Mouse (Mus musculus) activated CD4-positive, CD25-positive, alpha-beta regulatory T cell, adult 4 months (primary cell): ENCODE data around the gene Arhgef7. TPM values are rescaled to one million over a fixed set of nuclear protein-coding genes. Genes with fewer than 3 reads are reported as not detected.
"Not testable (repeated sequence)": the region's sequence is repeated elsewhere in the genome, so short reads cannot be mapped to it uniquely, and the experiment has no call there.

Experiments
- ATAC-seq: one replicate; pipeline ENCODE4 v1.8.0; 2017
- polyA plus RNA-seq, 2 experiments: library from polyadenylated mRNA; unstranded; fragments of 100-300 nt; shearing (Covaris generic); gene quantifications; one replicate each; pipeline ENCODE4 v1.2.1; 2017

Arhgef7 gene
- polyA plus RNA-seq, 2 experiments from 2014 or later = 23.7 to 26.7 TPM

- no peak for ATAC-seq
These were observed 115.2 kb downstream of the Arhgef7 start for GRCm38 (mm10) chr8:11842757-11843156.

- no peak for ATAC-seq
These were observed 116.3 kb downstream of the Arhgef7 start for GRCm38 (mm10) chr8:11843677-11844315.

DNA sequence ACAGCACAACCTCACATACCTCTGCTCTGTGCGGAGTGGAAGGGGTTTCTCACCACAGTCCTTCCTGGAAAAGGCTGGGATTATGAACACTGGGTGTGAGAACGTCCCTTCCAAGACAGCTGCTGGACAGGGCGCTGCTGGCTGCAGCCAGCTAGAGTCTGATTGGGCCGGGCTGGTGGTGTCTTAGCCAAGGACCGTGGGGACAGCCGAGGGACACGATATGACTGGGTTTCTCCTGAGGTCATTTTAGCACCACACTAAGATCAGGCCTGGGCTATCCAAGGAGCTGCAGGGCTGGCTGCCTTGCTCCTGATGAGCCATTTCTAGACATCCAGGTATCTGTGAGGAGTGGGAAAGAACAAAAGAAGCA is 116.8 kb downstream of the Arhgef7 start:
- no peak for ATAC-seq

GRCm38 (mm10) chr8:11846807-11847206 is 119.3 kb downstream of the Arhgef7 start:
- no peak for ATAC-seq

DNA sequence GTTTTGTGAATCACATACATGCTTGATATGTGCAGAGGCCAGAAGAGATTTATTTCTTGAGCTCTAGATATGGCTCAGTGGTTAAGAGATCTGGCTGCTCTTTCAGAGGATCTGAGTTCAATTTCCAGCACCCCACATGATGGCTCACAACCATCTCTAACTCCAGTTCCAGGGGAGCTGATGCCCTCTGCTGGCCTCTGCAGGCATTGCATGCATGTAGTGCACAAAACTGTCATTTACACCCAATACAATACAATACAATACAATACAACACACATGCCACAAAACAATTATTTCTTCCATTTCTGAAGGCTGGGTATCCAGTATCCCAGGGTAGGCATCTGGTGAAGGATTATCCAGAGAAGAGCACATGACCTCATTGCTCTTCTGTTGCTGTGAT is 140.3 kb downstream of the Arhgef7 start:
- ATAC-seq = no peak

DNA sequence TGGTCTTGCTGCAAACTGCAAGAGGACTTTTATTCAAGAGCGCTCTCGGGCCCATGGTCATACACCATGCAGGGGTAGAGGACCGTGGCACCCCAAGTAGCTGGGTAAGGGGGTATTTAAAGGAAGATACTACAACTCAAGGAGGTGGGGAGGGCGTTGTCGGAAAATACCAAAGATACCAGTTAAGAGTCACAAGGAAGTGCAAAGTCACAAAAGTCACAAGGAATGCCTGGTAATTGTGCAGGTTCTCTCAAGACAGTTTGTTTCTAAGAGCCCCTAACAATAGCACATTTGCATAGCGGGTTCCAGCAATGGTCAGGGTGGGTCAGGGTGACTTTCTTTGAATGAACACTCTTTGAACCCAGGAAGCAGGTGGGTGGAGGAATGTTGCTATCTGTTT is 146.7 kb downstream of the Arhgef7 start:
- ATAC-seq = not testable (repeated sequence)

- ATAC-seq = no peak
These were observed 157.1 kb downstream of the Arhgef7 start for GRCm38 (mm10) chr8:11884646-11885045.

Other genes with a start within 250 kb of the Arhgef7 start
- 1 to 10 TPM; 7.8 to 8.7 TPM for gene Rab20, start 249.0 kb upstream of the Arhgef7 start, polyA plus RNA-seq
- 10 to 100 TPM; 46.7 to 61.4 TPM for gene Naxd, start 230.2 kb upstream of the Arhgef7 start, polyA plus RNA-seq
- 10 to 100 TPM; 11.2 to 15.7 TPM for gene Cars2, start 176.9 kb upstream of the Arhgef7 start, polyA plus RNA-seq
- 10 to 100 TPM; 59.6 to 65.6 TPM for gene Ing1, start 172.2 kb upstream of the Arhgef7 start, polyA plus RNA-seq
- 10 to 100 TPM; 51.8 to 54.2 TPM for gene Ankrd10, start 92.0 kb upstream of the Arhgef7 start, polyA plus RNA-seq
- gene 1700016D06Rik, start 26.7 kb upstream of the Arhgef7 start, polyA plus RNA-seq = under 1 TPM in 1 of 2 experiments, not detected in 1; 0.52 TPM
- gene Tex29, start 112.8 kb downstream of the Arhgef7 start, polyA plus RNA-seq = not detected